Mouse (Mus musculus) gastrocnemius, adult 18-20 months (tissue): Measurements from ENCODE around the gene Pdlim1. TPM values are rescaled to one million over a fixed set of nuclear protein-coding genes. Genes with fewer than 3 reads are reported as not detected.

Experiments used
- total RNA-seq, 2 experiments: library from RNA; stranded (reverse); gene quantifications; 2 replicates each; pipeline ENCODE4 v1.2.3; 2021

Pdlim1 gene
- total RNA-seq, 2 experiments from 2014 or later = 101 to 168 TPM

Other genes starting within 250 kb of the Pdlim1 start
- not detected for gene Cyp2c54, start 198.0 kb downstream of the Pdlim1 start, total RNA-seq
- gene Cyp2c50, start 182.2 kb downstream of the Pdlim1 start, total RNA-seq = under 1 TPM in 1 of 2 experiments, not detected in 1; 0.26 TPM
- gene Cyp2c70, start 84.5 kb downstream of the Pdlim1 start, total RNA-seq = not detected
- gene Sorbs1, start 241.9 kb upstream of the Pdlim1 start, total RNA-seq = 100 to 1,000 TPM; 148 to 249 TPM